Mouse (Mus musculus): ENCODE measurements at regions not wholly inside any gene's neighbourhood (a gene's known extent, or its start where the extent isn't known, plus 50 kb on each side); places are given as distances from the start of the nearest gene placed in this dataset.

- H3K27me3 ChIP-seq (ENCODE audit: control insufficient read depth in 1 of 2, insufficient read depth in 2 of 2, low read length in 2 of 2) = no peaks in the 10 kb centered on the region
- no peak for TF ChIP-seq USF2 (IDR thresholded peaks at IDR 0.05; ENCODE audit: borderline replicate concordance in 1 of 2, insufficient read depth in 1 of 2, low read depth in 1 of 2, low read length in 2 of 2)
- TF ChIP-seq SMC3 (IDR thresholded peaks at IDR 0.05; ENCODE audit: low read depth, low read length) = no peak
- no peak for TF ChIP-seq BHLHE40 (IDR thresholded peaks at IDR 0.05; ENCODE audit: borderline replicate concordance, low read depth, low read length)
- no peak for TF ChIP-seq ZMIZ1 (IDR thresholded peaks at IDR 0.05; ENCODE audit: low read depth, low read length)
- no peak for TF ChIP-seq TBP (IDR thresholded peaks at IDR 0.05; ENCODE audit: low read depth, low read length)
- no peak for TF ChIP-seq KAT2A (conservative IDR thresholded peaks at IDR 0.05; ENCODE audit: low read depth, low read length)
- no peak for TF ChIP-seq UBTF (IDR thresholded peaks at IDR 0.05; ENCODE audit: borderline replicate concordance, insufficient read depth, low read depth, low read length)
- TF ChIP-seq ZNF384 (IDR thresholded peaks at IDR 0.05; ENCODE audit: low read depth, low read length) = no peak
- TF ChIP-seq MEF2A (IDR thresholded peaks at IDR 0.05; ENCODE audit: extremely low read depth, insufficient replicate concordance, low read depth, low read length, poor library complexity, severe bottlenecking) = no peak
- no peak for TF ChIP-seq USF1 (IDR thresholded peaks at IDR 0.05; ENCODE audit: low read depth, low read length)
- no peak for TF ChIP-seq SIN3A (IDR thresholded peaks at IDR 0.05; ENCODE audit: low read length)
- TF ChIP-seq MXI1 (IDR thresholded peaks at IDR 0.05; ENCODE audit: low read depth, low read length) = no peak
- no peak for TF ChIP-seq RCOR1 (IDR thresholded peaks at IDR 0.05; ENCODE audit: low read depth, low read length)
- no peak for TF ChIP-seq MAX (IDR thresholded peaks at IDR 0.05; ENCODE audit: low read length)
- no peak for TF ChIP-seq CTCF (IDR thresholded peaks at IDR 0.05 in 2 of 3, conservative IDR thresholded peaks at IDR 0.05 in 1 of 3; ENCODE audit: control insufficient read depth in 1 of 3, insufficient read depth in 1 of 3, low read depth in 2 of 3, low read length in 3 of 3, poor library complexity in 1 of 3, severe bottlenecking in 1 of 3)
- no peak for TF ChIP-seq GATA1 (IDR thresholded peaks at IDR 0.05; ENCODE audit: low read depth, low read length)
- no peak for TF ChIP-seq POLR2AphosphoS5 (IDR thresholded peaks at IDR 0.05; ENCODE audit: borderline replicate concordance, low read depth, low read length)
- TF ChIP-seq HCFC1 (IDR thresholded peaks at IDR 0.05; ENCODE audit: low read depth, low read length) = no peak
Observed at GRCm38 (mm10) chr16:5444785-5445184, 189.0 kb upstream of the Eef2kmt start.

GRCm38 (mm10) chr16:5439717-5440116 lies 183.9 kb upstream of the Eef2kmt start:
- H3K9me3 ChIP-seq (replicated peaks; ENCODE audit: insufficient read depth, low read length) = no peaks in the 10 kb centered on the region
- H3K79me2 ChIP-seq (ENCODE audit: control insufficient read depth, insufficient read depth, low read length, poor library complexity) = no peaks in the 10 kb centered on the region
- no peaks in the 10 kb centered on the region for H3K36me3 ChIP-seq (ENCODE audit: control insufficient read depth in 1 of 2, insufficient read depth in 2 of 2, low read length in 2 of 2)
- H3K4me1 ChIP-seq (ENCODE audit: control insufficient read depth in 1 of 2, insufficient read depth in 2 of 2, low read length in 2 of 2) = no peaks in the 10 kb centered on the region
- no peak for DNase-seq (ENCODE audit: low read depth, low spot score)
- H3K27ac ChIP-seq (ENCODE audit: control insufficient read depth, low read depth, low read length) = no peak overlapping the region
- no peaks in the 10 kb centered on the region for H3K27me3 ChIP-seq (ENCODE audit: control insufficient read depth in 1 of 2, insufficient read depth in 2 of 2, low read length in 2 of 2)
- no peak overlapping the region for H3K4me3 ChIP-seq (ENCODE audit: control insufficient read depth in 1 of 2, insufficient read depth in 1 of 2, low read depth in 2 of 2, low read length in 2 of 2)
- TF ChIP-seq CHD1 (IDR thresholded peaks at IDR 0.05; ENCODE audit: low read depth, low read length) = no peak
- TF ChIP-seq MYC (IDR thresholded peaks at IDR 0.05; ENCODE audit: low read depth, low read length) = no peak
- TF ChIP-seq SMC3 (IDR thresholded peaks at IDR 0.05; ENCODE audit: low read depth, low read length) = no peak
- no peak for TF ChIP-seq USF2 (IDR thresholded peaks at IDR 0.05; ENCODE audit: borderline replicate concordance in 1 of 2, insufficient read depth in 1 of 2, low read depth in 1 of 2, low read length in 2 of 2)
- TF ChIP-seq KAT2A (conservative IDR thresholded peaks at IDR 0.05; ENCODE audit: low read depth, low read length) = no peak
- TF ChIP-seq TCF12 (IDR thresholded peaks at IDR 0.05; ENCODE audit: low read depth, low read length) = no peak
- no peak for TF ChIP-seq MAFK (IDR thresholded peaks at IDR 0.05; ENCODE audit: borderline replicate concordance, low read depth, low read length)
- no peak for TF ChIP-seq SIN3A (IDR thresholded peaks at IDR 0.05; ENCODE audit: low read length)
- TF ChIP-seq MAZ (IDR thresholded peaks at IDR 0.05; ENCODE audit: low read depth, low read length) = no peak
- no peak for TF ChIP-seq ETS1 (IDR thresholded peaks at IDR 0.05; ENCODE audit: low read depth, low read length)
- no peak for TF ChIP-seq CTCF (IDR thresholded peaks at IDR 0.05 in 2 of 3, conservative IDR thresholded peaks at IDR 0.05 in 1 of 3; ENCODE audit: control insufficient read depth in 1 of 3, insufficient read depth in 1 of 3, low read depth in 2 of 3, low read length in 3 of 3, poor library complexity in 1 of 3, severe bottlenecking in 1 of 3)
- no peak for TF ChIP-seq NRF1 (IDR thresholded peaks at IDR 0.05; ENCODE audit: insufficient read depth, low read depth, low read length, poor library complexity, severe bottlenecking)
- TF ChIP-seq ZMIZ1 (IDR thresholded peaks at IDR 0.05; ENCODE audit: low read depth, low read length) = no peak
- TF ChIP-seq E2F4 (IDR thresholded peaks at IDR 0.05; ENCODE audit: borderline replicate concordance, low read depth, low read length) = no peak
- no peak overlapping the region for H3K9ac ChIP-seq (ENCODE audit: control insufficient read depth, low read depth, low read length, poor library complexity, severe bottlenecking)

More at GRCm38 (mm10) chr16:5444785-5445184, 189.0 kb upstream of the Eef2kmt start:
- Histone ChIP-seq H3K4me1 (ENCODE audit: control insufficient read depth in 1 of 2, insufficient read depth in 2 of 2, low read length in 2 of 2) (no peaks in the 10 kb centered on the region), H3K27ac (ENCODE audit: control insufficient read depth, low read depth, low read length) (no peak overlapping the region), H3K9ac (ENCODE audit: control insufficient read depth, low read depth, low read length, poor library complexity, severe bottlenecking) (no peak overlapping the region), H3K4me3 (ENCODE audit: control insufficient read depth in 1 of 2, insufficient read depth in 1 of 2, low read depth in 2 of 2, low read length in 2 of 2) (no peak overlapping the region), H3K79me2 (ENCODE audit: control insufficient read depth, insufficient read depth, low read length, poor library complexity) (no peaks in the 10 kb centered on the region), H3K36me3 (ENCODE audit: control insufficient read depth in 1 of 2, insufficient read depth in 2 of 2, low read length in 2 of 2) (no peaks in the 10 kb centered on the region), H3K9me3 (replicated peaks; ENCODE audit: insufficient read depth, low read length) (no peaks in the 10 kb centered on the region)
- DNase-seq (ENCODE audit: low read depth, low spot score) = no peak
